Mouse (Mus musculus): Measurements from ENCODE around the gene Trir.

DNA sequence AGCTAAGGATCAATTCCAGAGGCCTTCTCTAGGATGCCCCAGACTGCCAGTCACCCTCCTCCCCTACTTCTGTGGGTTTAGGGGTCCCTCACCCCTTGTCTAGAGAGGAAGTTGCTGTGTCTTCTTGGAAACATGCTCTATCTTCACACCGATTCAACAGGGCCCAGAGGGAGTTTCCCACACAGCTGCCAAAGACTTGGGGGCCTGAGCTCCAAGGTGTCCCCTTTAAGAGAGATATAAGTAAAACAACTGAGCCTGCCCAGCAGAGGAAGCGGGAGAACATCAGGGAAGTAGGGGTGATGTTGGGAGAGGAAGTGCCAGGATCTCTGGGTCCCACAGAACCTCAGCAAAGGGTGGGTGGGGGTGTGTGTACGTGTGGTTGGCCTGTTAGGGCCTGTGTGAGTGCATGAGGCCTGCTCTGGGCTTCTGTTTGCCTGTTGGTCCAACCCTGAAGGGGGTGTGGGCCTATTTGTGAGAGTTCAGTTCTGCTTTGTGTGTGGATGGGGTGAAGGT is 44.1 kb upstream of the Trir start:
- TF ChIP-seq CTCF (IDR thresholded peaks at IDR 0.05; ENCODE audit: control insufficient read depth, insufficient read depth, insufficient read length) (no peak), MAX (IDR thresholded peaks at IDR 0.05) (no peak), USF1 (IDR thresholded peaks at IDR 0.05; ENCODE audit: low read depth) (no peak), MYOG (IDR thresholded peaks at IDR 0.05; ENCODE audit: control insufficient read depth, extremely low read depth, insufficient read length) (no peak), FOSL1 (IDR thresholded peaks at IDR 0.05; ENCODE audit: insufficient read depth, low read length, poor library complexity, severe bottlenecking) (no peak), MYOD1 (IDR thresholded peaks at IDR 0.05; ENCODE audit: control insufficient read depth, insufficient read length, low read depth) (no peak), CEBPB (IDR thresholded peaks at IDR 0.05; ENCODE audit: low read depth) (no peak)

Data from C2C12 (cell line).